Comparison of ENCODE assay signal across 20 mouse cellular contexts in the genomic region with DNA sequence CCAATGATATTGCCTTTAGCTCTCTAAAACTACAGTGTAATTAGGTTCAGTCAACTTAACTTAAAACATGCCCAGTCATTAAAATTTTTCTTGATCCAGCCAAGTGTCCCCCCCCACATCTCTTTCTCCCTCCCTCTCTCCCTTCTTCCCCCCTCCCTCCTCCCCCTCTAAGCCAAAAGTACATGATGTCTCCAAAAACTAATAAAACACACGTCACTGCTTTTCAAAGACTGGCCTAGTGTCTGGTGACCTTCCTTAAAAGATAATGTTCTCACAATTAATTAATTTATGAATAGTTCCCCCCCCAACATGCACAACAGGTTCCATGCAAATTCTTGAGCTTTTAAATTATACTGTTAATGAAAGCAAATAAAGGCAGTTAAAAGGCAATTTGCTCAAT. TPM values are rescaled to one million over a fixed set of nuclear protein-coding genes. Genes with fewer than 3 reads are reported as not detected.
DNase-seq lines count a peak whose midpoint lies in the region; ATAC-seq and TF ChIP-seq lines count a peak whose summit lies in the region.
"Had no signal": no experiment of that assay in that cellular context is flagged by ENCODE, and none has a peak within 500 bp of the region (broad histone marks: within the 10 kb centered on the region; RNA-seq: fewer than 3 reads in every experiment).

No protein-coding gene starts in this region.

- no peak for TF ChIP-seq POLR2A in liver, adult 2 months (IDR thresholded peaks at IDR 0.05; ENCODE audit: extremely low read depth, insufficient read depth, low read length)

- intact Hi-C loops in gastrocnemius, adult 2 months (cut with DNase I), result no loop called here

- peak overlapping the region; percentile 26; the same call in 1 of the 2 replicates for H3K4me3 ChIP-seq in gastrocnemius, adult 2 months
- H3K4me3 ChIP-seq in liver, adult 2 months (ENCODE audit: insufficient read depth, low read depth, low read length), result no peak overlapping the region
- no peak overlapping the region for H3K4me3 ChIP-seq in liver, embryonic 11.5 days (ENCODE audit: low read depth, low read length)
- H3K4me3 ChIP-seq in brown adipose tissue, adult 24 weeks (ENCODE audit: insufficient read depth, low read depth, low read length), result no peak overlapping the region
- H3K4me3 ChIP-seq: embryonic facial prominence, embryonic 12.5 days; forebrain, embryonic 12.5 days; heart, embryonic 15.5 days; hindbrain, embryonic 15.5 days had no signal

- 17% methylated on average over 1 of the region's 1 CpGs for WGBS in liver, adult 2 months
- WGBS in liver, embryonic 11.5 days, result 46% methylated on average over 1 of the region's 1 CpGs

- no peak for TF ChIP-seq CTCF in gastrocnemius, adult 2 months (IDR thresholded peaks at IDR 0.05)
- TF ChIP-seq CTCF in liver, adult 2 months (IDR thresholded peaks at IDR 0.05; ENCODE audit: low read depth, low read length), result no peak

- H3K9ac ChIP-seq in liver, adult 2 months (ENCODE audit: low read depth, low read length), result no peak overlapping the region
- no peak overlapping the region for H3K9ac ChIP-seq in liver, embryonic 11.5 days (ENCODE audit: low read depth, low read length)
- H3K9ac ChIP-seq: embryonic facial prominence, embryonic 12.5 days; forebrain, embryonic 12.5 days; heart, embryonic 15.5 days; hindbrain, embryonic 15.5 days had no signal

- peak overlapping the region; percentile 80 for H3K27ac ChIP-seq in gastrocnemius, adult 2 months
- H3K27ac ChIP-seq in liver, adult 2 months (replicated peaks; ENCODE audit: insufficient read depth, low read depth, low read length), result no peak overlapping the region
- H3K27ac ChIP-seq in liver, embryonic 11.5 days (ENCODE audit: low read depth, low read length), result no peak overlapping the region
- H3K27ac ChIP-seq in brown adipose tissue, adult 24 weeks (replicated peaks; ENCODE audit: low read depth, low read length), result peak overlapping the region; percentile 86; the same call in 1 of the 2 replicates
- H3K27ac ChIP-seq: embryonic facial prominence, embryonic 12.5 days; forebrain, embryonic 12.5 days; heart, embryonic 15.5 days had no signal

- no peaks in the 10 kb centered on the region for H3K27me3 ChIP-seq in liver, adult 2 months (ENCODE audit: control insufficient read depth, insufficient read depth, low read length)
- H3K27me3 ChIP-seq in liver, embryonic 11.5 days (replicated peaks; ENCODE audit: control insufficient read depth, insufficient read depth, low read length), result peaks cover 25% of the 10 kb centered on the region
- H3K27me3 ChIP-seq: embryonic facial prominence, embryonic 12.5 days had no signal

- H3K9me3 ChIP-seq in liver, embryonic 11.5 days (ENCODE audit: control insufficient read depth, low read length), result no peaks in the 10 kb centered on the region
- H3K9me3 ChIP-seq: embryonic facial prominence, embryonic 12.5 days; forebrain, embryonic 12.5 days; G1E; heart, embryonic 15.5 days; hindbrain, embryonic 15.5 days had no signal

- H3K4me1 ChIP-seq in liver, adult 2 months (ENCODE audit: control insufficient read depth, insufficient read depth, low read length), result peaks cover 23% of the 10 kb centered on the region
- H3K4me1 ChIP-seq in liver, embryonic 11.5 days (replicated peaks; ENCODE audit: control insufficient read depth, insufficient read depth, low read length), result peaks cover 3% of the 10 kb centered on the region; the same call in 1 of the 2 replicates
- H3K4me1 ChIP-seq in brown adipose tissue, adult 24 weeks (ENCODE audit: control insufficient read depth, insufficient read depth, insufficient read length, low read length), result peaks cover 21% of the 10 kb centered on the region

- peaks cover 3% of the 10 kb centered on the region for H3K36me3 ChIP-seq in liver, adult 2 months (ENCODE audit: control insufficient read depth, insufficient read depth, low read length)
- H3K36me3 ChIP-seq in liver, embryonic 11.5 days (ENCODE audit: control insufficient read depth, insufficient read depth, low read length), result no peaks in the 10 kb centered on the region
- H3K36me3 ChIP-seq: embryonic facial prominence, embryonic 12.5 days; forebrain, embryonic 12.5 days; heart, embryonic 15.5 days; hindbrain, embryonic 15.5 days had no signal

- peaks cover 41% of the 10 kb centered on the region; the same call in 1 of the 2 replicates for H3K79me2 ChIP-seq in liver, adult 2 months (ENCODE audit: control insufficient read depth, insufficient read depth, low read length)

- no peak for ATAC-seq in liver, embryonic 11.5 days (replicated peaks; ENCODE audit: low FRiP score)
- ATAC-seq: CD4-positive, CD25-positive, alpha-beta regulatory T cell, adult 4 months; forebrain, embryonic 16.5 days had no signal

- no peak for DNase-seq in gastrocnemius, adult 2 months
- no peak for DNase-seq in gastrocnemius, postnatal 10 days
- peak; percentile 21 for DNase-seq in kidney, adult 9 months
- DNase-seq in kidney, postnatal 4 days, result no peak
- peak; percentile 41 for DNase-seq in liver, adult 2 months (ENCODE audit: extremely low read depth, low read depth, low spot score)
- DNase-seq in liver, embryonic 11.5 days (ENCODE audit: low spot score), result no peak
- DNase-seq in adrenal gland, postnatal 36 days, result no peak
- DNase-seq: B cell, adult 2 months; cerebellum, adult 11-12 months; cerebellum, adult 9-10 months; cerebellum, postnatal 25 days had no signal

- no peak overlapping the region for H3K4me2 ChIP-seq in liver, embryonic 11.5 days
- H3K4me2 ChIP-seq: embryonic facial prominence, embryonic 12.5 days; forebrain, embryonic 12.5 days; heart, embryonic 11.5 days; heart, embryonic 15.5 days; hindbrain, embryonic 15.5 days had no signal

RNA-seq across cellular contexts. Expression of gene Zbtb16, which starts 48.7 kb away (rescaled TPM):
- 100 to 1,000 TPM; 163 to 166 TPM for total RNA-seq in gastrocnemius, adult 2 months (2021)
- total RNA-seq in gastrocnemius, postnatal 10 days (2021), result 10 to 100 TPM; 24.7 to 60.1 TPM
- total RNA-seq in liver, adult 2 months (2014; rRNA removed), result 19.3 and 24.2 TPM in 2 replicates
- 5.3 and 7.2 TPM in 2 replicates for polyA plus RNA-seq in liver, adult 2 months (2012; rRNA removed)
- polyA plus RNA-seq in liver, embryonic 11.5 days (2014; fragmentation: Nextera tagmentation; extraction: Ambion mirVana), result 2.3 and 2.8 TPM in 2 replicates
- polyA plus RNA-seq in brown adipose tissue, adult 24 weeks (2012; ENCODE audit: insufficient read depth, insufficient read length, missing spikeins), result 6.8 and 7.9 TPM in 2 replicates
- 10 to 100 TPM; 33.5 to 62.9 TPM for total RNA-seq in adrenal gland, postnatal 36 days (2021)
- polyA plus RNA-seq: CD4-positive, CD25-positive, alpha-beta regulatory T cell, adult 4 months had no signal

Comparison
In these comparisons a context has a peak if more than half of its experiments do, and no peak if none do; other contexts are left out.
1. DNase-seq: peak in kidney, adult 9 months (single experiment) and liver, adult 2 months (single experiment); none in gastrocnemius, adult 2 months (single experiment), gastrocnemius, postnatal 10 days (single experiment), kidney, postnatal 4 days (0 of 2), liver, embryonic 11.5 days (single experiment) and adrenal gland, postnatal 36 days (0 of 2).
2. H3K27ac ChIP-seq: peak in gastrocnemius, adult 2 months (single experiment) and brown adipose tissue, adult 24 weeks (single experiment); none in liver, adult 2 months (single experiment) and liver, embryonic 11.5 days (single experiment).